11 mouse cellular contexts compared by ENCODE assay signal in genomic region chr6:37429849-37430470, GRCm38 (mm10). TPM values are rescaled to one million over a fixed set of nuclear protein-coding genes. Genes with fewer than 3 reads are reported as not detected.
DNase-seq lines count a peak whose midpoint lies in the region; ATAC-seq and TF ChIP-seq lines count a peak whose summit lies in the region.
"Had no signal": no experiment of that assay in that cellular context is flagged by ENCODE, and none has a peak within 500 bp of the region (broad histone marks: within the 10 kb centered on the region; RNA-seq: fewer than 3 reads in every experiment).

No protein-coding gene starts in this region.

- intact Hi-C loops in heart, postnatal 10 days (cut with DNase I): loop anchor here (2.0 kb wide), 1 partner anchor 39 kb away; no protein-coding TSS in a partner anchor

- peak; percentile 87 for DNase-seq in heart, adult 11 months
- no peak for DNase-seq in heart, postnatal 10 days
- no peak for DNase-seq in liver, adult 2 months (ENCODE audit: extremely low read depth, low read depth, low spot score)
- DNase-seq in liver: no peak
- DNase-seq in layer of hippocampus, postnatal 14 days (ENCODE audit: low spot score in 2 of 2): no peak
- no peak for DNase-seq in left cerebral cortex, adult 8-10 months (ENCODE audit: low spot score in 2 of 2)
- DNase-seq: gastrocnemius, postnatal 10 days; retina, postnatal 1 day had no signal

- H3K4me2 ChIP-seq in heart, embryonic 16.5 days (ENCODE audit: low read depth, low read length): peak overlapping the region; percentile 60
- H3K4me2 ChIP-seq in myocyte (ENCODE audit: low read depth): peak overlapping the region; percentile 91
- H3K4me2 ChIP-seq: midbrain, embryonic 13.5 days had no signal

- no peak for TF ChIP-seq POLR2A in liver, adult 2 months (IDR thresholded peaks at IDR 0.05; ENCODE audit: extremely low read depth, insufficient read depth, low read length)
- no peak for TF ChIP-seq POLR2A in myocyte (IDR thresholded peaks at IDR 0.05; ENCODE audit: insufficient read length, low read depth)

- peak overlapping the region; percentile 6; the same call in 1 of the 2 replicates for H3K9ac ChIP-seq in liver, adult 2 months (ENCODE audit: low read depth, low read length)
- H3K9ac ChIP-seq in heart, embryonic 16.5 days (ENCODE audit: low read length): peak overlapping the region; percentile 65
- H3K9ac ChIP-seq: midbrain, embryonic 13.5 days had no signal

- no peak for TF ChIP-seq CTCF in liver, adult 2 months (IDR thresholded peaks at IDR 0.05; ENCODE audit: low read depth, low read length)

- H3ac ChIP-seq in myocyte (ENCODE audit: control insufficient read depth, insufficient read length): no peak overlapping the region

- H3K27ac ChIP-seq in liver, adult 2 months (replicated peaks; ENCODE audit: insufficient read depth, low read depth, low read length): peak overlapping the region; percentile 57
- H3K27ac ChIP-seq in heart, embryonic 16.5 days (ENCODE audit: low read length): peak overlapping the region; percentile 97
- H3K27ac ChIP-seq: midbrain, embryonic 13.5 days had no signal

- H3K9me3 ChIP-seq in heart, embryonic 16.5 days (replicated peaks; ENCODE audit: control insufficient read depth, low read length): no peaks in the 10 kb centered on the region
- H3K9me3 ChIP-seq: midbrain, embryonic 13.5 days had no signal

- H3K79me2 ChIP-seq in liver, adult 2 months (ENCODE audit: control insufficient read depth, insufficient read depth, low read length): peaks cover 61% of the 10 kb centered on the region
- peaks cover 71% of the 10 kb centered on the region for H3K79me2 ChIP-seq in myocyte (ENCODE audit: control insufficient read depth, insufficient read depth)

- no peak overlapping the region for H3K4me3 ChIP-seq in liver, adult 2 months (ENCODE audit: insufficient read depth, low read depth, low read length)
- H3K4me3 ChIP-seq in heart, embryonic 16.5 days (ENCODE audit: low read length): no peak overlapping the region; the same call in 1 of the 2 replicates
- no peak overlapping the region for H3K4me3 ChIP-seq in myocyte
- H3K4me3 ChIP-seq: midbrain, embryonic 13.5 days had no signal

- no peak for ATAC-seq in heart, embryonic 16.5 days (replicated peaks; ENCODE audit: extremely low read depth, insufficient read depth, low FRiP score)
- ATAC-seq: midbrain, embryonic 13.5 days had no signal

- no peaks in the 10 kb centered on the region for H3K27me3 ChIP-seq in liver, adult 2 months (ENCODE audit: control insufficient read depth, insufficient read depth, low read length)
- H3K27me3 ChIP-seq in heart, embryonic 16.5 days (ENCODE audit: control insufficient read depth, insufficient read depth, low read length): no peaks in the 10 kb centered on the region
- no peaks in the 10 kb centered on the region for H3K27me3 ChIP-seq in myocyte (ENCODE audit: control insufficient read depth, insufficient read depth, insufficient read length)
- H3K27me3 ChIP-seq: midbrain, embryonic 13.5 days had no signal

- 86% methylated on average over 3 of the region's 3 CpGs for WGBS in liver, adult 2 months
- WGBS in heart, embryonic 16.5 days: 70% methylated on average over 3 of the region's 3 CpGs

- H3K36me3 ChIP-seq in liver, adult 2 months (ENCODE audit: control insufficient read depth, insufficient read depth, low read length): no peaks in the 10 kb centered on the region; the same call in none of the 2 replicates
- H3K36me3 ChIP-seq in heart, embryonic 16.5 days (ENCODE audit: control insufficient read depth, insufficient read depth): peaks cover 4% of the 10 kb centered on the region; the same call in 1 of the 2 replicates
- no peaks in the 10 kb centered on the region for H3K36me3 ChIP-seq in myocyte (ENCODE audit: control insufficient read depth, insufficient read depth)
- H3K36me3 ChIP-seq: midbrain, embryonic 13.5 days had no signal

- peaks cover 23% of the 10 kb centered on the region for H3K4me1 ChIP-seq in liver, adult 2 months (ENCODE audit: control insufficient read depth, insufficient read depth, low read length)
- H3K4me1 ChIP-seq in heart, embryonic 16.5 days (ENCODE audit: control insufficient read depth, insufficient read depth, low read length): peaks cover 92% of the 10 kb centered on the region

TF ChIP-seq in myocyte, 11 proteins besides CTCF, POLR2A, EP300 and RAD21:
- TF ChIP-seq TCF3 (IDR thresholded peaks at IDR 0.05; ENCODE audit: insufficient read length, low read depth) (no peak), TCF12 (IDR thresholded peaks at IDR 0.05; ENCODE audit: insufficient read depth, poor library complexity, severe bottlenecking) (no peak), E2F4 (IDR thresholded peaks at IDR 0.05; ENCODE audit: insufficient read depth) (no peak), MYOD1 (IDR thresholded peaks at IDR 0.05; ENCODE audit: control insufficient read depth in 1 of 3, insufficient read length in 2 of 3, low read depth in 2 of 3) (no peak), POLR2AphosphoS2 (IDR thresholded peaks at IDR 0.05; ENCODE audit: insufficient read length, low read depth) (no peak), USF1 (IDR thresholded peaks at IDR 0.05; ENCODE audit: low read depth) (no peak), REST (IDR thresholded peaks at IDR 0.05; ENCODE audit: insufficient read depth, insufficient read length) (no peak), SRF (IDR thresholded peaks at IDR 0.05; ENCODE audit: control insufficient read depth, insufficient read length, low read depth) (no peak), CEBPB (IDR thresholded peaks at IDR 0.05; ENCODE audit: insufficient read depth, poor library complexity, severe bottlenecking) (no peak), MAX (IDR thresholded peaks at IDR 0.05; ENCODE audit: low read depth) (no peak), MYOG (IDR thresholded peaks at IDR 0.05; ENCODE audit: control insufficient read depth in 1 of 3, insufficient read depth in 1 of 3, insufficient read length in 2 of 3, low read depth in 2 of 3) (no peak)

RNA-seq across cellular contexts. Expression of gene Creb3l2, which starts 12.0 kb away (rescaled TPM):
- 10 to 100 TPM; 40.0 to 42.0 TPM for total RNA-seq in heart, postnatal 10 days (2021)
- 2.7 and 4.4 TPM in 2 replicates for total RNA-seq in liver, adult 2 months (2014; rRNA removed)
- polyA plus RNA-seq in liver, adult 2 months (2012; rRNA removed): 5.1 and 6.6 TPM in 2 replicates
- 28.0 and 28.2 TPM in 2 replicates for polyA plus RNA-seq in heart, embryonic 16.5 days (2015; fragmentation: Nextera tagmentation; extraction: Ambion mirVana)
- 11.2 TPM for polyA plus RNA-seq in myocyte (2012; fragmentation: generic; extraction: Trizol)
- 10 to 100 TPM in 1 of 2 experiments, 1 to 10 TPM in 1; 9.4 to 11.0 TPM for total RNA-seq in layer of hippocampus, postnatal 14 days (2021)
- total RNA-seq in left cerebral cortex, adult 8-10 months (2022): 10 to 100 TPM in 1 of 4 experiments, 1 to 10 TPM in 3; 7.9 to 10.8 (median 9.6) TPM
